Mouse (Mus musculus) ovary, postnatal 10 days (tissue): ENCODE results near the gene Ntpcr.

ENCODE experiments used
- DNase-seq: peaks from one replicate; pipeline ENCODE4 v3.0.0; 2022; ENCODE audit warnings: low spot score

Gene Ntpcr

GRCm38 (mm10) chr8:125775031-125775430, 45.3 kb downstream of the Ntpcr start:
- no peak for DNase-seq

DNA sequence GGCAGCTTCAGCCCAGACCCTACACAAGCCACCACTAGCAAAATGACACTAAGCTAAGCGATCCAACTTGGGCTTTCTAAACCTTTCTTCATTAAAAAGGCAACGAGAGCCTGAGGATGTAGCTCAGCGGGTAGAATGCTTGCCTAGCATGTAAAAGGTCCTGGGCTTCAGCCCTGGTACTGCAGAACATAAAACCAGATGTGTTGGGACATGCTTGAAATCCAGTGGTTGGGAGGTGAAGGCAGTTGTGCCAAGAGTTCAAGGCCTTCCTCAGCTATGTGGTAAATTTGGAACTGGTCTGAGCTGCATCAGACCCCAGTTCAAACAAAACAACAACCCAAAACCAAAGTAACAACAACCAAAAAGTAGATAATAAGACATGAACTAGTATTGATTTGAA, 46.6 kb downstream of the Ntpcr start:
- no peak for DNase-seq

DNA sequence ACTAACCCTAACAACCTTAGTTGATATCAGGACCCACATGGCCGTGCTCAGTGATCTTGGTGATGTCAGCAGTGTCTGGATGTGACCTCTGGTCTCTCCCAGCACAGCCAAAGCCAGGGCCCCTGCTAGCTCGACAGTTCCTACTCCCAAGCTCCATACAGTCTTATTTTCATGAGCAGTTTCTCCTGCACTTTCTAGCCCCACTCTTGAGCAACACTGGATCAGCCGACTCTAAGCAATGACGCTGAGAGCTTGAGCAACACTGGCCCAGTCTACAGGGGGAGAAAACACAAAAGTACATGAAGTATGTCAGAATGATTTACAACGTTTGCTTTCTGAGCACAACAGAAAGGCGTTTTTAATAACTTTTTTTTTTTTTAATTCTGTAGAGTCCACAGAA, 47.0 kb downstream of the Ntpcr start:
- DNase-seq: no peak

- DNase-seq: no peak
Measured at GRCm38 (mm10) chr8:125777478-125778164, 47.9 kb downstream of the Ntpcr start.

DNA sequence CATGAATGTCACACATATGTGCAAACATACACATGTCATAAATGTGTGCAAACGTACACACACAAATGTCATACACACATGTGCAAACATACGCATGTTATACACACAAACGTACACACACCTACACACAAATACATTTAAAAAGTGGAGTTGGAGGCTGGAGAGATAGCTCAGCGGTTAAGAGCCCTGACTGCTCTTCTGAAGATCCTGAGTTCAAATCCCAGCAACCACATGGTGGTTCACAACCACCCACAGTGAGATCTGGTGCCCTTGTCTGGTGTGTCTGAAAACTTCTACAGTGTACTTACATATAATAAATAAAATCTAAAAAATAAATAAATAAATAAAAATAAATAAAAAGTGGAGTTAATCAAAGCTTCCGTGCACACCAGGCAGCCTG, 49.2 kb downstream of the Ntpcr start:
- DNase-seq: no peak

- DNase-seq: no peak
Measured at GRCm38 (mm10) chr8:125779656-125780055, 49.9 kb downstream of the Ntpcr start.

DNA sequence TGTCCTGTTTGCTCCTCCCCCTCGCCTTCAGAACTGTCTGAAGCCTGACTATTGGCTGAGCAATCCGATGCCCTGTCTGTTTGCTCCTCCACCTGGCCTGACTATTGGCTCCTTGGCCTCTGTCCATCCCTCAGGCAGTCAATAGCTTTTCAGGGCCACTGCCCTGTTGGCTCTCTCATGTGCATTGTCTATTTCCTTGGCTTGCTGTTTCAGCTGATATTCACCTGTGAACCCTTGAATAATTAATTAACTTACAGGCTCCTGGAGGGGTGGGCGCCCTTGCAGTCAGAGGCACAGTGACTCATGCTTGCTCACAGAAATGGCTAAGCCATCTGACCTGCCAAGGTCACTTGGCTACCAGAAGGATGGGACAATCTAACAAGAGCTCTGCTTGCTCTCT, 52.4 kb downstream of the Ntpcr start:
- DNase-seq: no peak

GRCm38 (mm10) chr8:125786886-125787285, 57.1 kb downstream of the Ntpcr start:
- no peak for DNase-seq

DNA sequence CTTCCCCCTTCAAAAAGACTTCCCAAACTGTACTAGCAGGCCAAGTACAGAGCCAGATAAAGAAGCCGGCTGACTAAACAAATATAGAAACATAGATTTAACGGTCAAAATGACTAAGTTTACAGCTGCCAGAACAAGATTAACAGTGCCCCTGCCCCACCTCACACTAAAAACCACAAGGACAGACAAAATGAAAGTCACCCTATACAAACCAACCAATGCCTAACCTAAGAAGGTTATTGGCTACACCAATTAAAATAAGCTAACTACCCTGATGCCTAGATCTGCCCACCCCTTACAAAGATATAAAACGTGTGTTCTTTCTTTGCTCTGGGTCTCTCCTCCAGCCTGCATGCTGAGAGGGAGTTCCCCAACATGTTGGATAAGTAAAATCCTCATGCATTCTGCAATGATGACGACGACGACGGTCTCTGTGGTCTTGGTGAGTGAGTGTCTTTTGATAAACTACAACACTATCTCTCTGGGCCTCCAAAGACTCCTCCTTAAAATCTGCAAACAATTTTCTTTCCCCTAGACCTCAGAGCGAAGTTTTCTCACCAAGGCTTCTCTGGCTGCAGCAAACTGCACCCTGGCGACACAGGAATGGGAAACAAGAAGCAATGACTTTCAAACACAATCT, 63.2 kb downstream of the Ntpcr start:
- no peak for DNase-seq

GRCm38 (mm10) chr8:125795341-125795740, 65.6 kb downstream of the Ntpcr start:
- no peak for DNase-seq

- DNase-seq: no peak
Measured at GRCm38 (mm10) chr8:125796970-125797369, 67.2 kb downstream of the Ntpcr start.
